Mouse (Mus musculus) Muller cell, postnatal 12 days (primary cell): Measurements from ENCODE around the gene Olfr23.
"Not testable (repeated sequence)": the region's sequence is repeated elsewhere in the genome, so short reads cannot be mapped to it uniquely, and the experiment has no call there.

Experiments used
- DNase-seq: peaks from one replicate; pipeline ENCODE4 v3.0.0-alpha.2; 2015; ENCODE audit errors: inconsistent ontology term

Gene Olfr23

DNA sequence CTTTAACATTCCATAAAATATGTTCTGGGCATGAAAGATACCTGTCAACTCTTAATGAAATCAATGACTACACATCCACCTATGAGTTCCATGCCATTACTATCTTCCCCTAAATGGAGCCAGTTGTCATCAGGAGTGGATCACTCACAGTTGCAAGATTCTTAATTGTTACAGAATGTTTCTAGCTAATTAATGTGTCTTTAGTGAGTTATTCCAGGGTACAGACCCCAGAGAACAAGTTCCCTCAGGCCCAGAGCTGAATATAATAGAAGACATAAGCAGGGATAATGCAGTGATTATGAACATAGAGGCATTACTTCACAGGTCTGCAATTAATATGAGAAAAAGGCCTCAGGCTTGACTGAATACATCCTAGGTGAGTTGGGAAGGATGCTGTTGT is at the start of gene Olfr23:
Gene Olfr23, plus strand, starts transcription at position 301 of the 400 bp plus-strand sequence.
- no peak for DNase-seq

DNA sequence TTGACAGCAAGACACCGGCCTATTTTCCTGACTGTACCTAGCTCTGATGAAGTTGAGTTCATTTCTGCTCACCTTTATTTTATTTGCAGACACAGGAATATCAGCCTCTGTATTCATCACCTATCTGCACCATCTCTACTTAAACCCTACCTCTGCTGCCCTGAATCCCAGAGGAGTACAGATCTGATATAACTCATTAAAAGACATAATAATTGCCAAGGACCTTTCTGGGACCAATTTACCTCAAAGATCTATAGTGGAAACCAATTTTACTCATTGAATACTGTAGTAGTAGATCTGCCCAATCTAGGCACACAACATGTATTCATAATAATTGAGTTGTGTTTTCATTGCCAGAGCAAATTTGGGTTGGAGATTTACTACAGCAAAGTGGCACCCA is 45.8 kb upstream of the Olfr23 start, which contains the start of gene Olfr394:
Gene Olfr394, minus strand, starts transcription at position 101 of the 400 bp plus-strand sequence.
- DNase-seq = no peak

DNA sequence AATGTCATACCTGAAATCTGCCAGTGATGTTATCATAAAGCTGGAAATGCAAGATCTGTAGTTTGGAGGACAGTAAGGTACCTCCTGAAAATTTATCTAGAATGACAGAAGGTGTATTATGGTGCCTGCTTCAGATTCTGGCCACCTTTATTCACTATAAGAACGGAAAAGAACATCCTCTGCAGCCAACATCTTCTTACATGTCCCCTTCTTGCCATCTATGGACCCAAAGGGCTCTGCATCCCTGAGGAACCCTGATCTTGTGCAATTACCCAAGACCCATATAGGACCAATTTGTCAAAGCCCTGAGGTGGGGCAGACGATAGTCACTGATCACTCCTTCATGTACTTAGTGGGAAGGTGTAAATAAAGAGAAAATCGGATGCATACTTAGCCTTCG is 27.3 kb upstream of the Olfr23 start, which contains the start of gene Olfr395:
Gene Olfr395, minus strand, starts transcription at position 101 of the 400 bp plus-strand sequence.
- not testable (repeated sequence) for DNase-seq

DNA sequence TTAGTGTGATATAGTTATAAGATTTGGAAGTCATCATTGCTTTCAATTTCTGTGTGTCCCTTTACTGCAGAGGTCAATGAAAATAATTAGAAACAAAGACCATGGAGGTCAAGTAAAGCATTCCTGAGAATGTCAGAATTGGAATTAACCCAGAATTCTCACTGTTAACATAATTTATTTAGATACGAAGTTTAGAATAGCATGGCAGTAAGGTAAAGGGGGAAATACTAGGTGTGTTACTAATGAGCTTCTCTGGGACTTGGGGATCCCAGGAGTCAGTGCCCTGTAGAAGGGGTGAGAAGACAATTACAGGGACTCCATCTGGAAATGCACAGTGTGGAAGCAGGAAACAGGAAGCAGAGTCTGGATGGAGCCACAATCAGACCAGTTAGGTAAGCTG is 24.0 kb downstream of the Olfr23 start, which contains the start of gene Olfr397:
Gene Olfr397, plus strand, starts transcription at position 301 of the 400 bp plus-strand sequence.
- no peak for DNase-seq

DNA sequence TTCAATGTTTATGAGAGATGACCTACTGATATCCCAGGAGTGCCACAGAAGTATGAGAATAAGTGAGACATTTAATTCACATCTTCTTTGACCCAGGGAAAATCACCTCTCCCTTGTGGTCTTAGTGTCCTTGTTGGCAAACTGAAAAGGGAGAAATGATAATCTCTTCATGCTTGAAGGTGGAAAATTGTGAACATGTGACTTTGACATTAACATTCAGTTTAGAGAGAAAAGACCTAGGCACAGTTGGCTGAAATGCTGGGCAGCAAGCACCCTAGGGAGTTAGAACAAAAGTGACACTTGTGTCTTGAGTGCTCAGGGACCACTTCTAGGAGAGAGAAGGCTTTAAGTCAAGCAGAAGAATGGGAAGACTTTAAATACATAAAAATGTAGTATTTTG is 53.8 kb downstream of the Olfr23 start, which contains the start of gene Olfr398:
Gene Olfr398, minus strand, starts transcription at position 101 of the 400 bp plus-strand sequence.
- no peak for DNase-seq
